Mouse (Mus musculus) layer of hippocampus, postnatal 25 days (tissue): ENCODE results near the gene Cenpp. TPM values are rescaled to one million over a fixed set of nuclear protein-coding genes. Genes with fewer than 3 reads are reported as not detected.
"Not testable (repeated sequence)": the region's sequence is repeated elsewhere in the genome, so short reads cannot be mapped to it uniquely, and the experiment has no call there.

Experiments used
- DNase-seq, 2 experiments: peaks; one replicate each; pipeline ENCODE4 v3.0.0; 2022; ENCODE audit warnings: mixed read lengths in 2 of 2, low spot score in 1 of 2; ENCODE audit errors: extremely low spot score in 1 of 2
- total RNA-seq, 2 experiments: library from RNA; stranded (reverse); gene quantifications; 2 replicates each; pipeline ENCODE4 v1.2.3; 2021

The Cenpp gene
- total RNA-seq, 2 experiments from 2014 or later, result 1.2 to 2.1 TPM

- DNase-seq, result no peak
Measured at GRCm38 (mm10) chr13:49608589-49609322, 43.8 kb downstream of the Cenpp start.

DNA sequence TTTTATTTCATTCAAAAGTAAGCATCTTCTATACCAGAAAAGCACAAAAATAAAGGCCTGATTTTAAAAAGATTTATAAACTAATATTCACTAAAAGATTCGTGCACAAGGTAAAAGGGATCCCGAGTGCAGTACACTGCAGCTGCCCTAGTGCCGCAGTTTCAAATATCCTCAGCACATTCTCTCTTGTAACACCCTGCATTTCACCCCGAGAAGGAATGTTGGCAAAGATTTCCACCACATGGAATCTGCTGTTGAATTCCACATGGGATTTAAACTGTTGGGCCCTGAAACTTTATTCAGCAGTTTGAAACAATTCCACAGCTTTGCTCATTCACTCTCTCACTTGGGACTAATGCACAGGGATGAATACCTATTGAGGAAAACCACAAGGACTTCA, 44.9 kb downstream of the Cenpp start, which contains the start of gene Ogn:
TSS of gene Ogn (plus strand) at position 333 of the 400 bp plus-strand sequence.
- DNase-seq, result no peak

- DNase-seq, result no peak
Measured at GRCm38 (mm10) chr13:49603603-49604002, 49.0 kb downstream of the Cenpp start.

- not testable (repeated sequence) for DNase-seq
Measured at GRCm38 (mm10) chr13:49602541-49602940, 50.0 kb downstream of the Cenpp start.

- no peak for DNase-seq
Measured at GRCm38 (mm10) chr13:49586062-49586461, 66.5 kb downstream of the Cenpp start.

GRCm38 (mm10) chr13:49584307-49585005, 68.1 kb downstream of the Cenpp start:
- DNase-seq, result no peak

- no peak for DNase-seq
Measured at GRCm38 (mm10) chr13:49583859-49584258, 68.7 kb downstream of the Cenpp start.

DNA sequence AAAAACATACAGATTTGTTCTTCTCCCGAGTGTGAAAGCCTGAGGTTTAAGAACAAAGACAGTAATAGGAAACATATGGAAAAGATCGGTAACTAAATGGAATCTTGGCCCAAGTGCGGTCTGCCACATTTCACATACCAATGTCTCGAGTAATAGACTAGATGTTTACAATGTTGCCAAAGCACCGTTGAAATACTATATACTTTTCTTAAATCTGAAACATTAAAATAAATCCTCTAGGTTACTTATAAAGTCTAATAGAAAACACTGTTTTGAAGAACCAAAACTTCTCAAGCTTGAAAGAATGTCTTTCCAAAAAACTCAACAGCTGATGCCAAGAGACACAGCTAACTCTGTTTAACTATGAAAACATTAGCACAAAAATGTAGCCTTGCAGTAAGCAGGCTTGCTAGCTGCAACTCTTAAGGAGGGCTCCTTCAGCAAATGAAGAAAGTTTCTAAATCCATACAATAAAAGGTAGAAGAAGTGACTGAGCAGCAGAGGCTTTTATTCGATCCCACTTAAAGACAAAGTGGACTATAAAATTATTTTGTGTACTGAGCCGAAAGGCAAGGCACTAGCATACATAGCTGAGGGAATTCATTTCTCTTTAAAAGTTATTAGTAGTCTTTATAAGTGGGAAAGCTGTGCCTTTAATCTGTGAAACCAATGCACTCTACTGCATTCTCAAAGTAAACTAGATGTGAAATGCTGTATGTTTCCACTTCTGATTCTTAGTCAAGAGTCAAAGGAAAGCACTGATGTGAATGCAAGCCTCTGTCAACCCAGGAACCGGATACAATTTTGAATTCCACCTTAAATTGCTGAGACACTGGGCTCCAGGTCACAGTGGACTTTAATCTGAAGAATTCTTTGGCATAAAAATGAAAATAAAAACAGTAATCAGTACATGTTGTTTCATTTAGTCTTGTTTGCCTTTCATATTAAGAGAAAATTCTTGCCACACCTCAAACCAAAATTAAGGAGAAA, 70.7 kb downstream of the Cenpp start, which contains the start of gene Omd:
TSS of gene Omd (plus strand) at position 922 of the 990 bp plus-strand sequence.
- DNase-seq, result no peak

- no peak for DNase-seq
Measured at GRCm38 (mm10) chr13:49571418-49571817, 81.2 kb downstream of the Cenpp start.

- no peak for DNase-seq
Measured at GRCm38 (mm10) chr13:49570371-49570770, 82.2 kb downstream of the Cenpp start.

DNA sequence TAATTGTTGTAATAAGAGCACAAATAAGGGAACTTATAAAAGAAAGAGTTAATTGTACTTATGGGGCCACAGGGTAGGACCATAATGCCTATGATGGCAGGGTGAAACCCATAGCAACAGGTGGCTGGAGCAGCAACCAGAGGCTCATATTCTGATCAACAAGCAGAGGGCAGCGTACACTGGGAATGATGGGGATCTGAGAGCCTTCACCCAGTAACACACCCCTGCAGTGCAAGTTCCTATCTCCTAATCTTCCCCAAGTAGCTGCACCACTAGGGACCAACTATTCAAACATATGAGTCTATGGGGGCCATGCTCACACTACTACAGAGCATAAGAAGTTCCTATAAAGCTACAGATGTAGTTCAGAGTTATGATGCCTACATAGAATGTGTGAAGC, 88.2 kb downstream of the Cenpp start:
- DNase-seq, result no peak

GRCm38 (mm10) chr13:49560886-49561285, 91.7 kb downstream of the Cenpp start:
- no peak for DNase-seq

GRCm38 (mm10) chr13:49559185-49559584, 93.4 kb downstream of the Cenpp start:
- no peak for DNase-seq

DNA sequence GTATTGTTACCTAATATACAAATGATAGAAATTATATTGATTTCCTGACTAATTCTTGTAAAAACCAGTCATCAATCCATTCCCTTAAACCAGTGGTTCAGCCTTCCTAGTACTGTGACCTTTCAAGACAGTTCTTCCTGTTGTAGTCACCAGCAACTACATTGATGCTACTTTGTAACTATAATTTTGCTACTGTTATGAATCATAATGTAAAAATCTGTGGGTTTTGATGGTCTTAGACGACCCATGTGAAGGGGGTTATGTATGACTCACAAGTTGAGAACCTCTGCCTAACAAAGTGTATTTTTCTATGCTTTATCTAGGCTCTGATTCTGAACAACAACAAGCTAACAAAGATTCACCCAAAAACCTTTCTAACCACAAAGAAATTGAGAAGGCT, 95.7 kb downstream of the Cenpp start:
- no peak for DNase-seq

GRCm38 (mm10) chr13:49556203-49556602, 96.4 kb downstream of the Cenpp start:
- no peak for DNase-seq

DNA sequence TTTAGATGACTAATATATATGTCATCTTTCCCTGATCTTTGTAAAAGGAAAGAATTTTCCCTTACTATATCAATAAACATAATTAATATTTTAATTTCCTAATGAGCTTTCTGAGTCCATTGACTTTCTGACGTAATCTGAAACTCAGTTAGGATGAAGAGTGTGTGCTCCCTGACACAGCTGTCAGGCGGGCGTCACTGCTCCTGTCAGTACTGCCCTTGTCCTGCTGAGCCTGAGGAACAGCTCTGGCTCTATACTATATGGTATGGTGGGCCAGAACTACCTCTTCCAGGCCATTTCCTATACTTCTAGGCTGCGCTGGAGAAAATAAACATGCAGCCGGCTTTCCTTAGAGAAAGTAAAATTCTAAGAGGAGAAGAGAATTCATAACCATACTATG, 98.1 kb downstream of the Cenpp start:
- no peak for DNase-seq

DNA sequence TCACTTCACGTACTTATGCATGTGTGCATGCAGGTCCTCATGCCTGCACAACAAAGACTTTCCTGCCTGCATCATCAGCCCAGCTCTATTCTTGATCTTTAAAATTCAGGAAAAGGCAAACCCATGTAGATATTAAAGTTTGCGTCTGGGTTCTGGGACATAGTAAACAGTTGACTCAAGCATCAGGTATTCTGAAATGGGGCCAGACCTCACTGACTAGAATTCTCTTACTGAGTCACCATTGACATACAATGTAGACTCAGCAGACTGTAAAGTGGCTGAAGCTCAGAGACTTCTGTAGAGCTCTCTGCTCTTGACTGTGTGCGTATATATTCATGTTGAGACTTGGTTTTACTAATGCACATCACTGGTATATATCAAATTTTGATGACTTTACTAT, 103.0 kb downstream of the Cenpp start:
- DNase-seq, result no peak

GRCm38 (mm10) chr13:49547563-49548150, 104.9 kb downstream of the Cenpp start:
- DNase-seq, result no peak

DNA sequence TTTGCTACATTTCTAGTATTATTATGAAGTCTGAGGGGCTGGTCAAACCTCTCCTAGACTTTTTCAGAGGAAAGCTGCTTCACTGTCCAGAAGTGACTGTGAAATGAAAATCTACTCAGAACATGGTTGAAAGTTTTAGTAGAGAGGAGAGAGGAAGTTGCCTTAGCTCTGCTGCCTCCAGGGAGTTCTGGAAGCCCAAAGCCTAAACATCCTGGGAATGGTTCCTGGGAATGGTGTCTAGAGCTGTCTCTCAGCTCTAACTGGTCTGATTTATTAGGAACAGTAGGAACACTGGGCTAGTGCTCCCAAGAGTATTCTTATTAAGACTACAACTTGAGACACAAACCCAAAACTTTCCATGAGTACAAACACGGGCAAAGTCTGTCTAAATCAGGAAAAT, 106.1 kb downstream of the Cenpp start:
- DNase-seq, result no peak

DNA sequence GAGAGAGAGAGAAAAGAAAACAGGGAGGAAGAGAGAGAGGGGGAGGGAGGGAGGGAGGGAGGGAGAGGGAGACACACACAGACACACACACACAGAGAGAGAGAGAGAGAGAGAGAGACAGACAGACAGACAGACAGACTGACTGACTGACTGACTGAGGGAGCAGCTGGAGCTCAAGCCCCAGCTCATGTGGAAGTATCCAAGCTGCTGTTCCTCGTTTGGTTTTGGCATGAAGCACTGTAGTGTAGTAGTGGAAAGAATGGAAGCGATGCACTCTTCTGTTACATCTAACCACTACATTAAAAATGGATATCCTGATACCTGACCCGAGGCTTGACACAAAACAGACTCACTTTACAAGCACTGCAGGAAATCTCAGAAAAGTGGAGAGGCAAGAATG, 106.9 kb downstream of the Cenpp start:
- no peak for DNase-seq
